Mouse (Mus musculus): Measurements from ENCODE around the gene Gm43064. TPM values are rescaled to one million over a fixed set of nuclear protein-coding genes. Genes with fewer than 3 reads are reported as not detected.
"Not testable (repeated sequence)": the region's sequence is repeated elsewhere in the genome, so short reads cannot be mapped to it uniquely, and the experiment has no call there.

The Gm43064 gene
- polyA plus RNA-seq, 1 experiment from 2014 or later: not detected

GRCm38 (mm10) chr3:103782844-103783609 is 26.3 kb upstream of the Gm43064 start:
- Histone ChIP-seq H3K27ac (replicated peaks) (no peak overlapping the region), H3K4me3 (no peak overlapping the region), H3K9ac (replicated peaks) (no peak overlapping the region), H3K9me3 (no peaks in the 10 kb centered on the region), H3K27me3 (no peaks in the 10 kb centered on the region), H3K36me3 (no peaks in the 10 kb centered on the region), H3K4me1 (peaks cover 9% of the 10 kb centered on the region), H3K4me2 (replicated peaks) (no peak overlapping the region)
- WGBS: 90% methylated on average over 4 of the region's 4 CpGs
- ATAC-seq (replicated peaks): no peak

GRCm38 (mm10) chr3:103787225-103787624 is 22.1 kb upstream of the Gm43064 start:
- Histone ChIP-seq H3K4me1 (peaks cover 30% of the 10 kb centered on the region), H3K4me2 (replicated peaks) (no peak overlapping the region), H3K27ac (replicated peaks) (no peak overlapping the region), H3K9ac (replicated peaks) (no peak overlapping the region), H3K36me3 (no peaks in the 10 kb centered on the region), H3K9me3 (no peaks in the 10 kb centered on the region), H3K27me3 (no peaks in the 10 kb centered on the region), H3K4me3 (no peak overlapping the region)
- ATAC-seq (replicated peaks): no peak
- WGBS: 61% methylated on average over 7 of the region's 7 CpGs

GRCm38 (mm10) chr3:103789096-103789495 is 20.3 kb upstream of the Gm43064 start:
- Histone ChIP-seq H3K9me3 (no peaks in the 10 kb centered on the region), H3K4me1 (peaks cover 30% of the 10 kb centered on the region), H3K9ac (replicated peaks) (no peak overlapping the region), H3K27me3 (no peaks in the 10 kb centered on the region), H3K27ac (replicated peaks) (no peak overlapping the region), H3K36me3 (no peaks in the 10 kb centered on the region), H3K4me2 (replicated peaks) (peak overlapping the region; percentile 65; the same call in 1 of the 2 replicates), H3K4me3 (peak overlapping the region; percentile 100; the same call in 1 of the 2 replicates)
- no peak for ATAC-seq (replicated peaks)
- WGBS: 83% methylated on average over 7 of the region's 7 CpGs

- peak overlapping the region; percentile 100 for H3K4me3 ChIP-seq
- ATAC-seq (replicated peaks): no peak
- no peaks in the 10 kb centered on the region for H3K27me3 ChIP-seq
- no peaks in the 10 kb centered on the region for H3K9me3 ChIP-seq
- WGBS: 3% methylated on average over 14 of the region's 14 CpGs
- H3K27ac ChIP-seq (replicated peaks): peak overlapping the region; percentile 91
- H3K4me1 ChIP-seq: peaks cover 30% of the 10 kb centered on the region
- H3K4me2 ChIP-seq (replicated peaks): peak overlapping the region; percentile 65
- peak overlapping the region; percentile 95 for H3K9ac ChIP-seq (replicated peaks)
- no peaks in the 10 kb centered on the region for H3K36me3 ChIP-seq
Measured at GRCm38 (mm10) chr3:103789891-103790345, 19.5 kb upstream of the Gm43064 start.

GRCm38 (mm10) chr3:103790346-103791145 is 18.8 kb upstream of the Gm43064 start:
- ATAC-seq (replicated peaks): peak; percentile 81
- H3K4me2 ChIP-seq (replicated peaks): peak overlapping the region; percentile 65
- H3K9ac ChIP-seq (replicated peaks): peak overlapping the region; percentile 95
- H3K27me3 ChIP-seq: no peaks in the 10 kb centered on the region
- H3K4me3 ChIP-seq: peak overlapping the region; percentile 100
- no peaks in the 10 kb centered on the region for H3K9me3 ChIP-seq
- no peaks in the 10 kb centered on the region for H3K36me3 ChIP-seq
- H3K4me1 ChIP-seq: peaks cover 30% of the 10 kb centered on the region
- WGBS: under 1% methylated on average over 47 of the region's 61 CpGs
- H3K27ac ChIP-seq (replicated peaks): peak overlapping the region; percentile 91

GRCm38 (mm10) chr3:103791230-103792110 is 17.9 kb upstream of the Gm43064 start, which contains the start of gene Hipk1:
Hipk1 (minus strand) TSS chr3:103791563.
- Histone ChIP-seq H3K9ac (replicated peaks) (peak within 1 kb of the TSS; percentile 95), H3K4me1 (peaks cover 30% of the 10 kb centered on the region), H3K4me3 (peak within 1 kb of the TSS; percentile 100), H3K27me3 (no peaks in the 10 kb centered on the region), H3K4me2 (replicated peaks) (peak within 1 kb of the TSS; percentile 65), H3K27ac (replicated peaks) (peak within 1 kb of the TSS; percentile 91), H3K9me3 (no peaks in the 10 kb centered on the region), H3K36me3 (no peaks in the 10 kb centered on the region)
- 9% methylated on average over 49 of the region's 49 CpGs for WGBS
- ATAC-seq (replicated peaks): peak; percentile 97

GRCm38 (mm10) chr3:103792111-103792406 is 17.3 kb upstream of the Gm43064 start:
- peak overlapping the region; percentile 100; the same call in 1 of the 2 replicates for H3K4me3 ChIP-seq
- H3K27me3 ChIP-seq; H3K36me3 ChIP-seq; H3K9me3 ChIP-seq; ATAC-seq (replicated peaks): not testable (repeated sequence)
- H3K27ac ChIP-seq (replicated peaks): peak overlapping the region; percentile 91; the same call in 1 of the 2 replicates
- WGBS: 80% methylated on average over 5 of the region's 5 CpGs
- H3K9ac ChIP-seq (replicated peaks): 0 out of 2 replicates have a peak overlapping the region, but pooled peaks have one; percentile 95
- peak overlapping the region; percentile 65; the same call in 1 of the 2 replicates for H3K4me2 ChIP-seq (replicated peaks)
- peaks cover 30% of the 10 kb centered on the region for H3K4me1 ChIP-seq

GRCm38 (mm10) chr3:103792566-103792965 is 16.8 kb upstream of the Gm43064 start:
- ATAC-seq (replicated peaks): no peak
- H3K27ac ChIP-seq (replicated peaks): no peak overlapping the region
- no peak overlapping the region for H3K9ac ChIP-seq (replicated peaks)
- H3K4me3 ChIP-seq: no peak overlapping the region
- H3K4me2 ChIP-seq (replicated peaks): no peak overlapping the region
- 86% methylated on average over 1 of the region's 1 CpGs for WGBS
- H3K9me3 ChIP-seq: no peaks in the 10 kb centered on the region
- H3K36me3 ChIP-seq: no peaks in the 10 kb centered on the region
- peaks cover 27% of the 10 kb centered on the region for H3K4me1 ChIP-seq
- H3K27me3 ChIP-seq: no peaks in the 10 kb centered on the region

GRCm38 (mm10) chr3:103796389-103796788 is 13.0 kb upstream of the Gm43064 start:
- no peaks in the 10 kb centered on the region for H3K9me3 ChIP-seq
- no peak overlapping the region for H3K9ac ChIP-seq (replicated peaks)
- no peaks in the 10 kb centered on the region for H3K36me3 ChIP-seq
- H3K27me3 ChIP-seq: no peaks in the 10 kb centered on the region
- no peak overlapping the region for H3K27ac ChIP-seq (replicated peaks)
- no peak overlapping the region for H3K4me2 ChIP-seq (replicated peaks)
- H3K4me1 ChIP-seq: peaks cover 6% of the 10 kb centered on the region
- H3K4me3 ChIP-seq: no peak overlapping the region
- no peak for ATAC-seq (replicated peaks)
- 69% methylated on average over 2 of the region's 2 CpGs for WGBS

GRCm38 (mm10) chr3:103799507-103799906 is 9.9 kb upstream of the Gm43064 start:
- H3K4me3 ChIP-seq: no peak overlapping the region
- no peak overlapping the region for H3K9ac ChIP-seq (replicated peaks)
- no peaks in the 10 kb centered on the region for H3K4me1 ChIP-seq
- H3K4me2 ChIP-seq (replicated peaks): no peak overlapping the region
- H3K9me3 ChIP-seq: no peaks in the 10 kb centered on the region
- H3K36me3 ChIP-seq: peaks cover 26% of the 10 kb centered on the region; the same call in 1 of the 2 replicates
- ATAC-seq (replicated peaks): no peak
- WGBS: 84% methylated on average over 2 of the region's 2 CpGs
- H3K27ac ChIP-seq (replicated peaks): no peak overlapping the region
- H3K27me3 ChIP-seq: no peaks in the 10 kb centered on the region

- no peak for ATAC-seq (replicated peaks)
- Histone ChIP-seq H3K9ac (replicated peaks) (no peak overlapping the region), H3K4me3 (no peak overlapping the region), H3K9me3 (no peaks in the 10 kb centered on the region), H3K4me2 (replicated peaks) (no peak overlapping the region), H3K27me3 (no peaks in the 10 kb centered on the region), H3K4me1 (no peaks in the 10 kb centered on the region), H3K36me3 (peaks cover 39% of the 10 kb centered on the region; the same call in 1 of the 2 replicates), H3K27ac (replicated peaks) (no peak overlapping the region; the same call in 1 of the 2 replicates)
- 89% methylated on average over 10 of the region's 10 CpGs for WGBS
Measured at GRCm38 (mm10) chr3:103801631-103802531, 7.5 kb upstream of the Gm43064 start.
